Mouse (Mus musculus): ENCODE results near the gene Tox2. TPM values are rescaled to one million over a fixed set of nuclear protein-coding genes. Genes with fewer than 3 reads are reported as not detected.

Tox2 gene
- total RNA-seq, 1 experiment from 2014 or later = not detected

- ATAC-seq (replicated peaks; ENCODE audit: insufficient number of reproducible peaks, low FRiP score, low TSS enrichment, poor library complexity, severe bottlenecking) = no peak
Observed at GRCm38 (mm10) chr2:163288881-163289379, 86.0 kb downstream of the Tox2 start.

DNA sequence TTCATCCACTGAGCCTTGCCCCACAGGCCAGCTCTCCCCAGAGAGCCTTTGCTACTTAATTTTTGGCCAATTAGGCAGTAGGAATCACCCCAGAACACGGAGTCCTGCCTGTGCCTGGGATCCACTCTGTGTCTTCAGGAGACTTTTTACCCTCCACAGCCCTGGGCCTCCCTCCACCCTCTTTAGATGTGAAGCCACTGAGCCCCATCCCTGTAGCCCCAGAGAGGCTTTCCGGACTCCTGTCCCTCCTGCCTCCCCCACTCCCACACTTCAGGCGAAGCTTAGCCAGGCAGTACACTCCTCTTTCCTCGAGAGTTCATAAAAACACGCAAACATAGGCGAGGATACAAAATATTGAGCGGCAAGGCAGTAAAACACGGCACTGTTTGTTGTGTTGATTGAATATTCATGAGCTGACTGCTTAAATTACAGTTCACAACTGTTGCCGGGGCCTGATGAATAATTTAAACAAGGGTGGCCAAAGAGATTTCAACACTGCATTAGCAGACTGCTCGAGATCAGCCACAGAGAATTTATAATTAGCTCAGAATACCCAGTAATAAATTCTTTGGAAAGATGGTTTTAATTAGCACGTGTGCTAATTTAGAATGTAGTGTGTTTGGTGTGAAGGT is 94.2 kb downstream of the Tox2 start:
- ATAC-seq (replicated peaks; ENCODE audit: insufficient number of reproducible peaks, low FRiP score, low TSS enrichment, poor library complexity, severe bottlenecking) = no peak

DNA sequence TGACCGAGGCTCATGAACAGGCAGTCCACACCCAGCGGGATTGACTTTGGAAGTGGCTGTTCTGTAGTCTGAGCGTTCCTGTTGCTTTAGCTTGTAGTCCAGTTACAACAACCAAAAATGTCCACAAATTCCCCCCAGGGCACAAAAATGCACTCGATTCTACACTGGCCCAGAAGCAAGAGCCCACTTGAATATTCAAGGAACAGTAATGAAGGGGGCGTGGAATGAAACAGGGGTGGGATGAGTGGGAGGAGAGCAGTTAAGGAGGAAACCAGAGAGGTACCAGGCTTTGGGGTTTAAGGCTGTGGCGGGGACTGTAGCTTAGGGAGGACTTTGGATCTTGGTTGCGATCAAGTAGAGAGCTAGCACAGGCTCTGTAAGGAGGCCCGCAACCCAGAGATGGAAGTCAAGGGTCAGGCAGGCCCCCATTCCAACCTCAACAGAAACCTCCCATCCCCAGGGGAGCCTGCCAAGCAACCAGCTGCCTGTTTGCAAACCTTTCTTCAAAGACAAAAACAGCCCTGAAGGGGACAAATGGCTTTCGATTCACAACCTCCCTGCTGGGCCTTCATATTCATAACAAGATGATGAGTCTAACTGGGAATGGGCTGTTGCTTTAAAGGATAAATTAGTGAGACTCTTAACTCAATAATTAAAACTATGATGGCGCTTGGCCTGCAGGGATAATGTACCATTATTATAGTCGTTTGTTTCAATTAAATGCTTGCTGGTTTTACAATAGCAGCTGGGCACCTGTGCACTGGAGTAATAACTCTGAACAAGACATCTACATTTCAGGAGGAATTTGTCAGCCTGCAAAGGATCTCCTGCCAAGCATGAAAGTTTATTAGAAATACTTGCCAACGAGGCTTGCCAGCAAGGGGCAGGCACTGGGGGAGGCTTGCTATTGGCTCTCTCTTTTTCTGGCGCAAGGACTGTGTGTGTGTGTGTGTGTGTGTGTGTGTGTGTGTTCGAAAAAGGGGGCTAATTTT is 97.4 kb downstream of the Tox2 start:
- no peak for ATAC-seq (replicated peaks; ENCODE audit: insufficient number of reproducible peaks, low FRiP score, low TSS enrichment, poor library complexity, severe bottlenecking)

DNA sequence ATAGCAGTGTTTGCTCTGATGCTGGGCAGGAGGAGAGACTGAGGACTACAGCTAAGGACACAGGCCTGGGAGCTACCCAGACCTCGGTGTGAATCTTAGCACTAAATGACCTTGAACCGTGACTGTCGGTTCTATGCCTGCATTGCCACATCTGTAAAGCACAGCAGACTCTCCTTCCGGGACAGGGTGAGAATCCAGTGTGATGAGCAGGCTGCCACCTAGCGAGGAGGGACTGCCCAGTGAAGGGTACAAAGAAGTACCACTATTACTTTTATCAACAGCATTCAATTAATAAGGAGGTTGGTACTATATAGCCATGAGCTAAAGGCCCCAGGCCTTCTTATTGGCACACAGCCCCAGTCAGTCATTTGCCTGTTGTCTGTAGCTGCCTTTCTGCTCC is 98.7 kb downstream of the Tox2 start:
- ATAC-seq (replicated peaks; ENCODE audit: insufficient number of reproducible peaks, low FRiP score, low TSS enrichment, poor library complexity, severe bottlenecking) = no peak

DNA sequence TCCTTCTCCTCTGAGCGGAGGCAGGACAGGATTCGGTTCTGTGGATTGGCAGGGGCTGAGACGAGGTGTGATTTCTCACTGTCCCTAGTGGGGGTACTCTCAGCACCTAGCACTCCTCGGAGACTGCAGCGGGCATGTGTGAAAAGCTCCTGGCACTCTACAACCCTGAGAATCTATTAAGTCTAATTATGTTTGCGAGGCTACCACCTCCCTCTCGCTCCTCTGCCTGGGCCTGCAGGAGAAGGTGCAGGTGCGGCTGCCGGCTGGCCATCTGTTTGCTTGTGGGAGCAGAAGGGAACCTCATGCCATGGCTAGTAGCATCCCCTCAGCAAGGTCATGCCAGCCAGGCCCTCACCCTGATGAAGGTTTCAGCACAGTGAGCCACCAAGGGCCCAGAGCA is 100.1 kb downstream of the Tox2 start:
- no peak for ATAC-seq (replicated peaks; ENCODE audit: insufficient number of reproducible peaks, low FRiP score, low TSS enrichment, poor library complexity, severe bottlenecking)

DNA sequence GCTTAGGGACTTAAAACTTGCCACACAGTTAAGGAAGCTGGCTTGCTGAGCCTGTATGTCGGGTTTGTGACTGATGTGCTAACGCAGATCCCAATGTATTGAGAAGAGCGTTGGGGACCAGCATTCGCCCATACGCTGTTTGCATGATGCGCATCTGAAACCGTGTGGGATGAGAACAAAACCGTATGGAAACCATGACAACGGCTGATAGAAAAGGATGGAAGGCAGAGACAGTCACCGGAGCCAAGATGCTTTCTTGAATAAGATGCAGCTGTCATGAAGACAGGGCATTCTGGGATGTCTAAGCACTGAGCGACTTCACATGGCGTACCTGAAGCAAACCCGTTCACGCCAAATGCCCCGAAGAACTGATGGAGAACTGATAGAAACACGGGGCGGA is 106.5 kb downstream of the Tox2 start:
- ATAC-seq (replicated peaks; ENCODE audit: insufficient number of reproducible peaks, low FRiP score, low TSS enrichment, poor library complexity, severe bottlenecking) = no peak

DNA sequence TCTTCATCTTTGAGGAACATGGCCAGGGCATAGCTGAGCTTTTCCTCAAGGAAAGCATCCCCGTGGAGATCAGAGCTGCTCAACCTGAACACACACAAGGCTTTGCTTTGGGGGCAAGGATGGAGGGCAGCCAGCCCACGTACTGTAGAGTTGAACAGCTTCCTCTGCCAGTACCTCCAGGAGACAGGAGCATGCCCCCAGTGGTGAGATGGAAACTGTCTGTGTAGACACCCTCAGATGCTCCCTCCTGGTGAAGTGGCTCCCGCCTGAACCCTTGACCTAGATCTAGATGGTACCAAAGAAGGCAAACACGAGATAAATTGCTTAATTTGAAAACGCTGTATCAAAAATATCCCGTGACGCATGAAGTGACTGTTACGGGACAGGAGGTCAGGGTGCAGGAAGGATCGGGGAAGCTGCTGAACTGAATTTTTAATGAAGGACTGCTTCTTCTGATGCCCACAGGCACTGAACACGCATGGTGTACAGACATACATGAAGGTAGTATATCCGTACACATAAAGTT is 107.3 kb downstream of the Tox2 start:
- no peak for ATAC-seq (replicated peaks; ENCODE audit: insufficient number of reproducible peaks, low FRiP score, low TSS enrichment, poor library complexity, severe bottlenecking)

DNA sequence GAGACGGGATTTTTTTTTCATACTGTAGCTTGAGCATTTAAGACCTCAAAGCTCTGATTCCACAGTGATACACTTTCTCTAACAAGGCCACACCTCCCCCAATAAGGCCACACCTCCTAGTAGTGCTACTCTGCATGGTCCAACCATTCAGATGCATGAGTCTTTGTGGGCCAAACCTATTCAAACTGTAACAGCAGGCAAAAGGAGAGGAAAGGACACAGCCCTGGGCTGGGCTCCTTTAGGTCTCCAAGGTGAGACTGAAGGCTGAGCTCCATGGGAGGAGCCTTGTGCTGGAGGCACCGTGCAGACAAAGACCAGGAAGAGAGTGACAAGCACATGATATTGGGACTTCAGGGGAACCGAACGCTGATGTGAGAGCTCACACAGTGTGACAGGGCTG is 114.4 kb downstream of the Tox2 start:
- ATAC-seq (replicated peaks; ENCODE audit: insufficient number of reproducible peaks, low FRiP score, low TSS enrichment, poor library complexity, severe bottlenecking) = no peak

GRCm38 (mm10) chr2:163318777-163319176 is 115.9 kb downstream of the Tox2 start:
- no peak for ATAC-seq (replicated peaks; ENCODE audit: insufficient number of reproducible peaks, low FRiP score, low TSS enrichment, poor library complexity, severe bottlenecking)

- no peak for ATAC-seq (replicated peaks; ENCODE audit: insufficient number of reproducible peaks, low FRiP score, low TSS enrichment, poor library complexity, severe bottlenecking)
Observed at GRCm38 (mm10) chr2:163323163-163323562, 120.2 kb downstream of the Tox2 start.

GRCm38 (mm10) chr2:163330742-163331141 is 127.8 kb downstream of the Tox2 start:
- ATAC-seq (replicated peaks; ENCODE audit: insufficient number of reproducible peaks, low FRiP score, low TSS enrichment, poor library complexity, severe bottlenecking) = no peak

DNA sequence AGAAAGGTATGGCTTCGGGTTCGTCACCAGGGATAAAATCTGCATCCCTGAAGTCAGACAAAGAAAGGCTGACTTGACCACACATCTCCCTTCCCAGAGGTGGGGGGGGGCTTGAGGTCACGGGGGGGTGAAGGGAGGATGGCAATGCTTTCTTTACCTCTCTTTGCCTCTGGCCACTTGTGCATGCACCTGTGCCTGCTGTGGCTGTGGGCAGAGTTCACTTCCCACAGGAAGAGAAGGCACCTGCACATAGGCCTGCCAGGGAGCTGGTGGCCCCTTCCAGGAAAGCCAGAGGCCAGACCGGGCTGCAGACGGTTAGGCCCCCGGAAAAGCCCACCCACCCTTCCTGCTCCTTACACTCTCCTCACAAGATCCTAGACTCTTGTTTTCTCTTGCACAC is 128.5 kb downstream of the Tox2 start:
- no peak for ATAC-seq (replicated peaks; ENCODE audit: insufficient number of reproducible peaks, low FRiP score, low TSS enrichment, poor library complexity, severe bottlenecking)

DNA sequence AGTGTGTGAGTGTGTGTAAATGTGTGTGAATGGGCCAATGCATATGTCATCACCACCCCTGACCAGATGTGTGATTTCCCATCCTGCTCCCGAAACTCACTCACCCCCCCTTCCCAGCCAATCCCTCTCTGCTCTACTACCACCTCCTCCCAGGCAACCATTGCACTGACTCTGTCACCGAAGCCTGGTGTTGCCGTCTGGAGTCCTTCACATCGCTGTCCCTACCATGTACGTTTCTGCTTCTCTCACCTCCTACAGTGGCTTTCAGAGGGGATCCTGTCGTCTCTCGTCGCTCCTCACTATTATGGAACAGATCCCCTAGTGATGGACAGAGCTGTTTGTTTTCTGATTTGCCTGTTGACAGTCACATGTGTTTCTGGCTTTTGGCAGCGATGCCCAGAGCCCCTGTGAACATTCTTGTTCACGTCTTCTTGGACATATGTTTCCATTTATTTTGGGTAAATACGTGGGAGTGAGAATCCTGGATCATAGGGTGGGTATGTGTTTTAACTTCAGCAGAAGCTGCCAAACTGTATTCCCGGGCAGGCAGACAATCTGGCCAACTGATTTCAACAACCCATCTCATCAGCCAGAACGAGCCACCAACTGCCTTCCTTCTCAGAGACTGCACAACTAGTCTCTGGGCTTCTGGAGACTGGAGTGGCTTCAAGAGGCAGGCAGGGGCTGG is 129.6 kb downstream of the Tox2 start:
- no peak for ATAC-seq (replicated peaks; ENCODE audit: insufficient number of reproducible peaks, low FRiP score, low TSS enrichment, poor library complexity, severe bottlenecking)

DNA sequence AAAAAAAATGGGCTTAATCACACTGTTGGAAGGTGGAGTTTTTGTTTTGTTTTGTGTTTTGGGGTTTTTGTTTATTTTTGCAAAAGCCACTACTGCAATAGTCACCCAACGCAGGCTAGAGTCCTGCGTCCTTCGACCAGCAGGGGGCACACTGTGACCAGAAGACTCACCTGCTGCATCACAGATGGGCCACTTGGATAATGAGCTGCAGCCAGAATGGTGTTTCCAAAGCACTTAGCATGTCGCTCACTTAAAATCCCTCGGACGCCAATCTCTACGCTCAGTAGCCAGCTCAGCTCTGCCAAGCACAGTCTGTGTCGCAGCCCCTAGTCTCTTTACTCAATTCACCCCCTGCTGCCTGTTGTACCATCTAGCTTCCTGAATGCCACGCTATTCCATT is 137.3 kb downstream of the Tox2 start:
- no peak for ATAC-seq (replicated peaks; ENCODE audit: insufficient number of reproducible peaks, low FRiP score, low TSS enrichment, poor library complexity, severe bottlenecking)

- ATAC-seq (replicated peaks; ENCODE audit: insufficient number of reproducible peaks, low FRiP score, low TSS enrichment, poor library complexity, severe bottlenecking) = no peak
Observed at GRCm38 (mm10) chr2:163343671-163344070, 140.7 kb downstream of the Tox2 start.

DNA sequence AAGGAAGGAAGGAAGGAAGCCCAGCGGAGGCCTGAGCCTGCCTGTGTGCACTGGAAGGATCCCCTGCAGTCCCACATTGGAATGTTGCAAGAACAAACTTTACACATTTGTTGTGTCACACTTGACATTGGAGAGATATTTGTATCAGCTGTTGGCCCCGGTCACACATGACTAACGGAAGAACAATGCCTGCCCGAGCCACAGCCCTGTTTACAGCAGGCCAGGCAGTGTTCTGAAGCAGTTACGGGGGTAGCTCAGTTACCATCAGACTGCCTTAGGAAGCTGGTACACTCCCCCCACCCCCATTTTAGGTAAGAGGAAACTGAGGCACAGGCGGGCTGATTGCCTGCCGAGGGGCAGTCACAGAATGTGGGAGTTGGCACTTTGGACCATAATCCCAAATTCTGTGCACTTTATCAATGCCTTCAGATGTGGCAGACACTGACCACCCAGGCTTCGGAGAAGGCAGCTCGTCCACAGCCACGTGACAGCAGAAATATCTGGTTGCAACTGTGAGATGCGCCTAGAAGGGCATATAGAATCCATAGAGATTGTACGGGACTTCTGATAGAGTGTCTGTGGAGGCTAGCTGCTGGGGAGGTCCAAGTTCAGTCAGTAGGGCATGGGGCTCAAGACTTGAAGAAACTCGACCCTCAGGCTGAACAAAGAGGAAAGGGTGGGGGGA is 142.2 kb downstream of the Tox2 start:
- no peak for ATAC-seq (replicated peaks; ENCODE audit: insufficient number of reproducible peaks, low FRiP score, low TSS enrichment, poor library complexity, severe bottlenecking)

- no peak for ATAC-seq (replicated peaks; ENCODE audit: insufficient number of reproducible peaks, low FRiP score, low TSS enrichment, poor library complexity, severe bottlenecking)
Observed at GRCm38 (mm10) chr2:163346497-163346896, 143.6 kb downstream of the Tox2 start.

GRCm38 (mm10) chr2:163347517-163348184 is 144.7 kb downstream of the Tox2 start:
- ATAC-seq (replicated peaks; ENCODE audit: insufficient number of reproducible peaks, low FRiP score, low TSS enrichment, poor library complexity, severe bottlenecking) = no peak
